Mouse (Mus musculus): ENCODE measurements around the gene Kif26b.

- no peak for TF ChIP-seq CTCF (IDR thresholded peaks at IDR 0.05; ENCODE audit: borderline replicate concordance, control insufficient read depth, extremely low read depth, insufficient read depth, low read length, poor library complexity)
- TF ChIP-seq POLR2A (IDR thresholded peaks at IDR 0.05; ENCODE audit: control insufficient read depth, extremely low read depth, insufficient read depth, low read length, poor library complexity), result no peak
Observed at GRCm38 (mm10) chr1:178792726-178793125, 263.8 kb downstream of the Kif26b start.
